Mouse (Mus musculus) layer of hippocampus, postnatal 25 days (tissue): ENCODE measurements around the gene Tsr1. TPM values are rescaled to one million over a fixed set of nuclear protein-coding genes. Genes with fewer than 3 reads are reported as not detected.

Experiments used
- DNase-seq, 2 experiments: peaks; one replicate each; pipeline ENCODE4 v3.0.0; 2022; ENCODE audit warnings: mixed read lengths in 2 of 2, low spot score in 1 of 2; ENCODE audit errors: extremely low spot score in 1 of 2
- microRNA-seq, 2 experiments: library from miRNA; unstranded; fragments of <30 nt; microRNA quantifications; one replicate each; pipeline ENCODE4 v1.2.0; 2021
- total RNA-seq, 2 experiments: library from RNA; stranded (reverse); gene quantifications; 2 replicates each; pipeline ENCODE4 v1.2.3; 2021

The Tsr1 gene
- total RNA-seq, 2 experiments from 2014 or later = 32.6 to 32.9 TPM

DNA sequence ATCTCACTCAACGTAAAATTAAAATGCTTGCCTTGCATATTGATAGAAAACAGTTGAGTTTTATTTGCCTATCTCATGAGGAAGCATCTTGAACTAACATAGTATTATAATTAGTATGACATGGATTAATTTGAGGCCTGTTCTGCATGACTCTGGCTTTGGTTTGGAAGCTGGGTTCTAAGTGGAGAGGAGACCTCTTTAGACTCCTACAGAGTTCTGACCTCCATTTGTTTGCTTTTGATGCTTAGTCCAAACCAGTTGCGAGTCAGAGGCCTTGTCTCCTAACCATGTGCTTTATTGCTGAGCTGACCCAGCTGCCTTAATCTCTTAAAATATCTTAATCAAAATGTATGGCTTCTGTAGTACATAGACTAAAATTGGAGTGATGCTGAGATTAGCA lies 59.7 kb downstream of the Tsr1 start:
- no peak for DNase-seq

Small RNAs within 50 kb of the gene (microRNA-seq; reads per million reads assigned to microRNA genes)
- 2.4 to 3.1 reads per million in 2 experiments for gene Mir6926

Other genes with a start within 250 kb of the Tsr1 start
- gene Cluh, start 248.6 kb upstream of the Tsr1 start, total RNA-seq = 10 to 100 TPM; 68.2 to 77.3 TPM
- gene Pafah1b1, start 173.4 kb upstream of the Tsr1 start, total RNA-seq = 100 to 1,000 TPM; 358 to 403 TPM
- gene Mettl16, start 127.2 kb upstream of the Tsr1 start, total RNA-seq = 10 to 100 TPM; 27.0 to 27.5 TPM
- gene Mnt, start 67.2 kb upstream of the Tsr1 start, total RNA-seq = 10 to 100 TPM; 28.9 to 34.4 TPM
- 10 to 100 TPM; 82.9 to 86.4 TPM for gene Sgsm2, start 1.0 kb upstream of the Tsr1 start, total RNA-seq
- 10 to 100 TPM; 27.9 to 31.2 TPM for gene Smg6, start 27.8 kb downstream of the Tsr1 start, total RNA-seq
- 100 to 1,000 TPM; 108 to 109 TPM for gene Srr, start 27.9 kb downstream of the Tsr1 start, total RNA-seq